Mouse (Mus musculus): ENCODE measurements around the gene D130043K22Rik. TPM values are rescaled to one million over a fixed set of nuclear protein-coding genes. Genes with fewer than 3 reads are reported as not detected.

Gene D130043K22Rik
- polyA plus RNA-seq, 1 experiment from 2014 or later: 0.78 TPM

GRCm38 (mm10) chr13:24841702-24842101 lies 3.2 kb upstream of the D130043K22Rik start:
- H3K36me3 ChIP-seq: peaks cover 56% of the 10 kb centered on the region
- WGBS: 96% methylated on average over 3 of the region's 3 CpGs
- no peak for DNase-seq (ENCODE audit: low spot score)
- no peaks in the 10 kb centered on the region for H3K27me3 ChIP-seq (ENCODE audit: insufficient read depth, poor library complexity, severe bottlenecking)
- H3K9me3 ChIP-seq: no peaks in the 10 kb centered on the region
- H3K4me1 ChIP-seq (replicated peaks): peaks cover 13% of the 10 kb centered on the region
- no peak overlapping the region for H3K4me3 ChIP-seq
- no peak overlapping the region for H3K27ac ChIP-seq

- Histone ChIP-seq H3K4me1 (replicated peaks) (peaks cover 9% of the 10 kb centered on the region), H3K36me3 (no peaks in the 10 kb centered on the region), H3K27ac (no peak overlapping the region), H3K27me3 (ENCODE audit: insufficient read depth, poor library complexity, severe bottlenecking) (no peaks in the 10 kb centered on the region), H3K4me3 (no peak overlapping the region), H3K9me3 (no peaks in the 10 kb centered on the region)
- no peak for DNase-seq (ENCODE audit: low spot score)
- WGBS: 82% methylated on average over 4 of the region's 4 CpGs
Observed at GRCm38 (mm10) chr13:24849318-24849717, 4.4 kb downstream of the D130043K22Rik start.

- no peaks in the 10 kb centered on the region for H3K27me3 ChIP-seq (ENCODE audit: insufficient read depth, poor library complexity, severe bottlenecking)
Observed at GRCm38 (mm10) chr13:24851989-24852388, 7.1 kb downstream of the D130043K22Rik start.

GRCm38 (mm10) chr13:24852570-24852969 lies 7.6 kb downstream of the D130043K22Rik start:
- H3K36me3 ChIP-seq: no peaks in the 10 kb centered on the region
- H3K27me3 ChIP-seq (ENCODE audit: insufficient read depth, poor library complexity, severe bottlenecking): no peaks in the 10 kb centered on the region
- 90% methylated on average over 3 of the region's 3 CpGs for WGBS
- no peak for DNase-seq (ENCODE audit: low spot score)
- H3K4me3 ChIP-seq: no peak overlapping the region
- H3K4me1 ChIP-seq (replicated peaks): 0 out of 2 replicates have a peak, but pooled peaks cover 2% of the 10 kb centered on the region
- no peaks in the 10 kb centered on the region for H3K9me3 ChIP-seq
- no peak overlapping the region for H3K27ac ChIP-seq

More at GRCm38 (mm10) chr13:24851989-24852388, 7.1 kb downstream of the D130043K22Rik start:
- Histone ChIP-seq H3K4me1 (replicated peaks) (no peaks in the 10 kb centered on the region), H3K27ac (no peak overlapping the region), H3K9me3 (no peaks in the 10 kb centered on the region), H3K36me3 (no peaks in the 10 kb centered on the region), H3K4me3 (no peak overlapping the region)
- 82% methylated on average over 2 of the region's 2 CpGs for WGBS
- DNase-seq (ENCODE audit: low spot score): no peak

GRCm38 (mm10) chr13:24859115-24859514 lies 14.2 kb downstream of the D130043K22Rik start:
- H3K4me3 ChIP-seq: no peak overlapping the region
- H3K27me3 ChIP-seq (ENCODE audit: insufficient read depth, poor library complexity, severe bottlenecking): no peaks in the 10 kb centered on the region
- 0 out of 2 replicates have a peak, but pooled peaks cover 2% of the 10 kb centered on the region for H3K4me1 ChIP-seq (replicated peaks)
- no peaks in the 10 kb centered on the region for H3K36me3 ChIP-seq
- no peak overlapping the region for H3K27ac ChIP-seq
- DNase-seq (ENCODE audit: low spot score): no peak
- no peaks in the 10 kb centered on the region for H3K9me3 ChIP-seq

GRCm38 (mm10) chr13:24861084-24861483 lies 16.1 kb downstream of the D130043K22Rik start:
- H3K4me3 ChIP-seq: no peak overlapping the region
- H3K27me3 ChIP-seq (ENCODE audit: insufficient read depth, poor library complexity, severe bottlenecking): no peaks in the 10 kb centered on the region; the same call in 1 of the 2 replicates
- no peaks in the 10 kb centered on the region for H3K36me3 ChIP-seq
- no peak overlapping the region for H3K27ac ChIP-seq
- WGBS: 82% methylated on average over 12 of the region's 12 CpGs
- no peaks in the 10 kb centered on the region for H3K9me3 ChIP-seq
- H3K4me1 ChIP-seq (replicated peaks): 0 out of 2 replicates have a peak, but pooled peaks cover 2% of the 10 kb centered on the region
- DNase-seq (ENCODE audit: low spot score): no peak

- Histone ChIP-seq H3K9me3 (no peaks in the 10 kb centered on the region), H3K27ac (no peak overlapping the region), H3K4me3 (no peak overlapping the region), H3K4me1 (replicated peaks) (peaks cover 9% of the 10 kb centered on the region), H3K36me3 (no peaks in the 10 kb centered on the region), H3K27me3 (ENCODE audit: insufficient read depth, poor library complexity, severe bottlenecking) (no peaks in the 10 kb centered on the region; the same call in 1 of the 2 replicates)
- 87% methylated on average over 7 of the region's 7 CpGs for WGBS
- DNase-seq (ENCODE audit: low spot score): no peak
Observed at GRCm38 (mm10) chr13:24862021-24862420, 17.1 kb downstream of the D130043K22Rik start.

GRCm38 (mm10) chr13:24862520-24862919 lies 17.6 kb downstream of the D130043K22Rik start:
- Histone ChIP-seq H3K4me1 (replicated peaks) (peaks cover 9% of the 10 kb centered on the region), H3K27ac (no peak overlapping the region), H3K36me3 (no peaks in the 10 kb centered on the region), H3K9me3 (no peaks in the 10 kb centered on the region), H3K4me3 (no peak overlapping the region), H3K27me3 (ENCODE audit: insufficient read depth, poor library complexity, severe bottlenecking) (no peaks in the 10 kb centered on the region; the same call in 1 of the 2 replicates)
- DNase-seq (ENCODE audit: low spot score): peak; percentile 19
- 65% methylated on average over 7 of the region's 7 CpGs for WGBS

- Histone ChIP-seq H3K27ac (no peak overlapping the region), H3K27me3 (ENCODE audit: insufficient read depth, poor library complexity, severe bottlenecking) (no peaks in the 10 kb centered on the region; the same call in 1 of the 2 replicates), H3K9me3 (no peaks in the 10 kb centered on the region), H3K36me3 (no peaks in the 10 kb centered on the region), H3K4me3 (no peak overlapping the region), H3K4me1 (replicated peaks) (peaks cover 9% of the 10 kb centered on the region)
- no peak for DNase-seq (ENCODE audit: low spot score)
- WGBS: 61% methylated on average over 9 of the region's 9 CpGs
Observed at GRCm38 (mm10) chr13:24866430-24867402, 21.8 kb downstream of the D130043K22Rik start.

GRCm38 (mm10) chr13:24867789-24868188 lies 22.9 kb downstream of the D130043K22Rik start:
- no peak for DNase-seq (ENCODE audit: low spot score)
- H3K36me3 ChIP-seq: no peaks in the 10 kb centered on the region
- no peak overlapping the region for H3K27ac ChIP-seq
- H3K4me1 ChIP-seq (replicated peaks): peaks cover 9% of the 10 kb centered on the region
- no peaks in the 10 kb centered on the region for H3K9me3 ChIP-seq
- WGBS: 90% methylated on average over 10 of the region's 10 CpGs
- H3K4me3 ChIP-seq: no peak overlapping the region
- H3K27me3 ChIP-seq (ENCODE audit: insufficient read depth, poor library complexity, severe bottlenecking): no peaks in the 10 kb centered on the region; the same call in 1 of the 2 replicates

- H3K36me3 ChIP-seq: no peaks in the 10 kb centered on the region
- no peaks in the 10 kb centered on the region; the same call in 1 of the 2 replicates for H3K27me3 ChIP-seq (ENCODE audit: insufficient read depth, poor library complexity, severe bottlenecking)
- WGBS: 89% methylated on average over 7 of the region's 7 CpGs
- no peak for DNase-seq (ENCODE audit: low spot score)
- H3K4me1 ChIP-seq (replicated peaks): peaks cover 9% of the 10 kb centered on the region
- no peak overlapping the region for H3K27ac ChIP-seq
- no peak overlapping the region for H3K4me3 ChIP-seq
- H3K9me3 ChIP-seq: no peaks in the 10 kb centered on the region
Observed at GRCm38 (mm10) chr13:24868233-24868632, 23.3 kb downstream of the D130043K22Rik start.

GRCm38 (mm10) chr13:24879359-24880040 lies 34.6 kb downstream of the D130043K22Rik start:
- no peak overlapping the region for H3K4me3 ChIP-seq
- no peaks in the 10 kb centered on the region for H3K4me1 ChIP-seq (replicated peaks)
- peaks cover 6% of the 10 kb centered on the region; the same call in 1 of the 2 replicates for H3K9me3 ChIP-seq
- H3K36me3 ChIP-seq: no peaks in the 10 kb centered on the region
- no peak overlapping the region for H3K27ac ChIP-seq
- no peaks in the 10 kb centered on the region for H3K27me3 ChIP-seq (ENCODE audit: insufficient read depth, poor library complexity, severe bottlenecking)
- 88% methylated on average over 15 of the region's 15 CpGs for WGBS
- DNase-seq (ENCODE audit: low spot score): no peak

All from hindbrain, embryonic 10.5 days (tissue).